Mouse (Mus musculus): ENCODE data around the gene Kdsr. TPM values are rescaled to one million over a fixed set of nuclear protein-coding genes. Genes with fewer than 3 reads are reported as not detected.
A peak's percentile ranks its signal among the peaks of the same experiment; 100 is the strongest.

The Kdsr gene
- polyA plus RNA-seq, 1 experiment from 2014 or later = 17.5 TPM

GRCm38 (mm10) chr1:106717071-106717601 is 42.4 kb downstream of the Kdsr start:
- Histone ChIP-seq H3K4me2 (ENCODE audit: low read depth, low read length) (no peak overlapping the region), H3K27ac (ENCODE audit: low read length) (no peak overlapping the region), H3K4me3 (ENCODE audit: low read length) (no peak overlapping the region), H3K36me3 (ENCODE audit: control insufficient read depth, insufficient read depth, low read length) (no peaks in the 10 kb centered on the region), H3K27me3 (ENCODE audit: control insufficient read depth, insufficient read depth, low read depth, low read length) (no peaks in the 10 kb centered on the region), H3K4me1 (replicated peaks; ENCODE audit: control insufficient read depth, insufficient read depth, low read length) (peaks cover 5% of the 10 kb centered on the region), H3K9ac (ENCODE audit: low read length) (no peak overlapping the region), H3K9me3 (ENCODE audit: control insufficient read depth, low read length) (no peaks in the 10 kb centered on the region)
- no peak for ATAC-seq (ENCODE audit: low read depth)
- 27% methylated on average over 7 of the region's 7 CpGs for WGBS

- H3K4me3 ChIP-seq (ENCODE audit: low read length) = no peak overlapping the region
- H3K4me1 ChIP-seq (replicated peaks; ENCODE audit: control insufficient read depth, insufficient read depth, low read length) = peaks cover 11% of the 10 kb centered on the region
- no peaks in the 10 kb centered on the region for H3K9me3 ChIP-seq (ENCODE audit: control insufficient read depth, low read length)
- H3K27me3 ChIP-seq (ENCODE audit: control insufficient read depth, insufficient read depth, low read depth, low read length) = no peaks in the 10 kb centered on the region
- WGBS = 84% methylated on average over 3 of the region's 3 CpGs
- H3K27ac ChIP-seq (ENCODE audit: low read length) = no peak overlapping the region
- ATAC-seq (ENCODE audit: low read depth) = no peak
- no peak overlapping the region for H3K9ac ChIP-seq (ENCODE audit: low read length)
- no peak overlapping the region for H3K4me2 ChIP-seq (ENCODE audit: low read depth, low read length)
- H3K36me3 ChIP-seq (ENCODE audit: control insufficient read depth, insufficient read depth, low read length) = no peaks in the 10 kb centered on the region
Measured at GRCm38 (mm10) chr1:106716141-106716540, 43.4 kb downstream of the Kdsr start.

DNA sequence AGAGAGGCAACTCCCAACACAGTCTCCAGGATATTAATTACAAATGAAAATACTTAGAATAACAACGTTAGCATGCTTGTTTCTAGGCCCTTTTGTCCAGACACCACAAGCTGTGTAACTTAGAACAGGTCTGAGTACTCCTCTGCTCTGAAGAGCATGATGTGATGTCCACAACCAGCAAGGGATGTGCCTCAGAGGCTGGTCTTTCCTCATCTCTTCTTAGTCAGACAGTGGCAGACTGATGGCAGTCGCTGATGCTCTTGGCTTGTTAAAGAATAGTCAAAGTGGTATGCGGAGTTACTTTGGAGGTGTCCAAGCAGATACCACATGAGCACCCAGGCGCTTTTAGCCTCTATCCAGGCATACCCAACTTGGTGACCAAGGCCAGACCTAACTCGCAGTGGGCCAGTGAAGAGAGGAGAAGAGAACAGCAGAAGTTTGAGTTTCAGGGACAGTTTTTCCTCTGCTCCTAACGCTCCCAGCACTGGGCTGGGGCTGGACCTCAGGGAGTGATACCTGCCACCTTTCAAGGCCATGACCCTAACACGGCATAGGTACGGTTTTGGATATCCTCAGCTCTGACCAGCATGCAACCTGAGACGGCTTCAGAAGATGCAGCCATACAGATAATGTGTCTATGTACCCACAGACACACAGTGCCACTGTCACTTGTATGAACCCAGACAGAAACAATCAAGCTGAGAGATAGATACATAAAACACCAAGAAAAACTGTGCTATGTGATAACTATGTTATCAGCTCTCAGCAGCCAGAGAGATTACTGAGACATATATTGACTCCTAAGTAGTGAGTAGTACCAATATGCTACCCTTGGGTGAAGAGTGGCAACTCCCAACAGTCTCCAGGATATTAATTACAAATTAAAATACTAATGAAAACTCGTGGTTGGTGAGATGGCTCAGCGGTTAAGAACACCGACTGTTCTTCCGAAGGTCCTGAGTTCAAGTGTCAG is 44.1 kb downstream of the Kdsr start:
- peak overlapping the region; percentile 95; the same call in 1 of the 2 replicates for H3K27ac ChIP-seq (ENCODE audit: low read length)
- H3K9ac ChIP-seq (ENCODE audit: low read length) = no peak overlapping the region
- H3K4me3 ChIP-seq (ENCODE audit: low read length) = peak overlapping the region; percentile 85; the same call in 1 of the 2 replicates

GRCm38 (mm10) chr1:106714530-106714981 is 45.0 kb downstream of the Kdsr start:
- Histone ChIP-seq H3K27me3 (ENCODE audit: control insufficient read depth, insufficient read depth, low read depth, low read length) (no peaks in the 10 kb centered on the region), H3K4me3 (ENCODE audit: low read length) (peak overlapping the region; percentile 85), H3K9ac (ENCODE audit: low read length) (peak overlapping the region; percentile 94), H3K4me1 (replicated peaks; ENCODE audit: control insufficient read depth, insufficient read depth, low read length) (peaks cover 13% of the 10 kb centered on the region), H3K27ac (ENCODE audit: low read length) (peak overlapping the region; percentile 95), H3K4me2 (ENCODE audit: low read depth, low read length) (peak overlapping the region; percentile 95), H3K9me3 (ENCODE audit: control insufficient read depth, low read length) (no peaks in the 10 kb centered on the region), H3K36me3 (ENCODE audit: control insufficient read depth, insufficient read depth, low read length) (no peaks in the 10 kb centered on the region)
- no peak; the same call in 1 of the 2 replicates for ATAC-seq (ENCODE audit: low read depth)
- WGBS = 2% methylated on average over 20 of the region's 21 CpGs

More for the DNA sequence above, 44.1 kb downstream of the Kdsr start:
- 81% methylated on average over 13 of the region's 13 CpGs for WGBS
- H3K9me3 ChIP-seq (ENCODE audit: control insufficient read depth, low read length) = no peaks in the 10 kb centered on the region
- H3K4me1 ChIP-seq (replicated peaks; ENCODE audit: control insufficient read depth, insufficient read depth, low read length) = peaks cover 11% of the 10 kb centered on the region
- H3K27me3 ChIP-seq (ENCODE audit: control insufficient read depth, insufficient read depth, low read depth, low read length) = no peaks in the 10 kb centered on the region
- no peaks in the 10 kb centered on the region for H3K36me3 ChIP-seq (ENCODE audit: control insufficient read depth, insufficient read depth, low read length)
- peak overlapping the region; percentile 95; the same call in 1 of the 2 replicates for H3K4me2 ChIP-seq (ENCODE audit: low read depth, low read length)
- no peak for ATAC-seq (ENCODE audit: low read depth)

- H3K4me1 ChIP-seq (replicated peaks; ENCODE audit: control insufficient read depth, insufficient read depth, low read length) = peaks cover 18% of the 10 kb centered on the region
- under 1% methylated on average over 74 of the region's 95 CpGs for WGBS
- peak within 1 kb of the TSS; percentile 95 for H3K27ac ChIP-seq (ENCODE audit: low read length)
- H3K36me3 ChIP-seq (ENCODE audit: control insufficient read depth, insufficient read depth, low read length) = no peaks in the 10 kb centered on the region
- no peaks in the 10 kb centered on the region for H3K27me3 ChIP-seq (ENCODE audit: control insufficient read depth, insufficient read depth, low read depth, low read length)
- H3K9me3 ChIP-seq (ENCODE audit: control insufficient read depth, low read length) = no peaks in the 10 kb centered on the region
- peak within 1 kb of the TSS; percentile 85 for H3K4me3 ChIP-seq (ENCODE audit: low read length)
- H3K4me2 ChIP-seq (ENCODE audit: low read depth, low read length) = peak within 1 kb of the TSS; percentile 95
- ATAC-seq (ENCODE audit: low read depth) = peak; percentile 90
- peak within 1 kb of the TSS; percentile 94 for H3K9ac ChIP-seq (ENCODE audit: low read length)
Measured at GRCm38 (mm10) chr1:106713621-106714529, 45.7 kb downstream of the Kdsr start, which contains the start of gene Bcl2. Gene Bcl2, minus strand, starts transcription at chr1:106714274.

DNA sequence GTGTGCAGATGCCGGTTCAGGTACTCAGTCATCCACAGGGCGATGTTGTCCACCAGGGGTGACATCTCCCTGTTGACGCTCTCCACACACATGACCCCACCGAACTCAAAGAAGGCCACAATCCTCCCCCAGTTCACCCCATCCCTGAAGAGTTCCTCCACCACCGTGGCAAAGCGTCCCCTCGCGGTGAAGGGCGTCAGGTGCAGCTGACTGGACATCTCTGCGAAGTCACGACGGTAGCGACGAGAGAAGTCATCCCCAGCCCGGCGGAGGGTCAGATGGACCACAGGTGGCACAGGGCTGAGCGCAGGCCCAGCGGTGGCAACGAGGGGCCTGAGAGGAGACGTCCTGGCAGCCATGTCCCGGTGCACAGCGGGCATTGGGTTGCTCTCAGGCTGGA is 47.2 kb downstream of the Kdsr start:
- Histone ChIP-seq H3K27me3 (ENCODE audit: control insufficient read depth, insufficient read depth, low read depth, low read length) (no peaks in the 10 kb centered on the region), H3K4me3 (ENCODE audit: low read length) (peak overlapping the region; percentile 85), H3K27ac (ENCODE audit: low read length) (peak overlapping the region; percentile 43; the same call in 1 of the 2 replicates), H3K9me3 (ENCODE audit: control insufficient read depth, low read length) (no peaks in the 10 kb centered on the region), H3K36me3 (ENCODE audit: control insufficient read depth, insufficient read depth, low read length) (no peaks in the 10 kb centered on the region), H3K4me1 (replicated peaks; ENCODE audit: control insufficient read depth, insufficient read depth, low read length) (peaks cover 21% of the 10 kb centered on the region), H3K4me2 (ENCODE audit: low read depth, low read length) (peak overlapping the region; percentile 95), H3K9ac (ENCODE audit: low read length) (peak overlapping the region; percentile 68)
- no peak for ATAC-seq (ENCODE audit: low read depth)
- WGBS = 8% methylated on average over 22 of the region's 22 CpGs

DNA sequence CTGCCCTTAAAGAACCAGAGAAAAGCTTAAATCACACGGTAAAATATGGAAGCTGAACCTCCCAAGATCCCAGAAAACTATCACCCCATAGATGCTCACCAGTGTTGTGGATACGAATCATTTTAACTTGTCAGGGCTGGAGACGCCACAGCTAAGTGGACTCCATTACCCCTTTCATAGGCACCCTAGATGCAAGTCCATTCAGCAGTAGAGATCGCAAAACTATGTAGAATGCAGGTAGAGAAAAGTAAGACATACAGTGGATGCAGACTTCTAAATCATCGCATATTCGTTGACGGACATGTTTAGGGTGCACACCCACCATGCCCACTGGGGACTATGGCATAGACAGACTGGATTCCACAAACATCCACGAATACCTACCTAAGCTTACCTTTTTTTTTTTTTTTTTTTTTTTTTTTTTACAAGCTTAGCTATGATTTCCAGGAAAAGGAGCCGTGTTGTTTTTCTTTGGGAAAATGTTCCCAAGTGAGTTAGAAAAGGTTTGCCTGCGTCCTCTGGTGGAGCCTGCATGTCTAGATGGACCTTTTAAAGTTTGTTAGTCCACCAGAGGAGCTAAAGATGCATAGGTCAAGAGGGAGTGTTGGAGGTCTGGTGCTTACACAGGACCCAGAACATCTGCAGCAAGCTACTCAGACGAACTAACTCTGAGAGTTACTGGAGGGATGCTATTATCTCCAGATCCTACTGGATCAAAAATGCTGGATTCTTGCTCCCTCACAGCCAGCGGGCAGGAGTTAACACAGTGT is 48.0 kb downstream of the Kdsr start:
- Histone ChIP-seq H3K27me3 (ENCODE audit: control insufficient read depth, insufficient read depth, low read depth, low read length) (no peaks in the 10 kb centered on the region), H3K9ac (ENCODE audit: low read length) (peak overlapping the region; percentile 68), H3K9me3 (ENCODE audit: control insufficient read depth, low read length) (no peaks in the 10 kb centered on the region), H3K36me3 (ENCODE audit: control insufficient read depth, insufficient read depth, low read length) (no peaks in the 10 kb centered on the region), H3K4me3 (ENCODE audit: low read length) (peak overlapping the region; percentile 85), H3K4me2 (ENCODE audit: low read depth, low read length) (peak overlapping the region; percentile 95), H3K4me1 (replicated peaks; ENCODE audit: control insufficient read depth, insufficient read depth, low read length) (peaks cover 24% of the 10 kb centered on the region), H3K27ac (ENCODE audit: low read length) (no peak overlapping the region)
- WGBS = 54% methylated on average over 12 of the region's 12 CpGs
- no peak for ATAC-seq (ENCODE audit: low read depth)

- WGBS = 61% methylated on average over 7 of the region's 7 CpGs
Measured at GRCm38 (mm10) chr1:106710202-106710601, 49.3 kb downstream of the Kdsr start.

More at GRCm38 (mm10) chr1:106710202-106710601, 49.3 kb downstream of the Kdsr start:
- Histone ChIP-seq H3K4me1 (replicated peaks; ENCODE audit: control insufficient read depth, insufficient read depth, low read length) (peaks cover 24% of the 10 kb centered on the region), H3K36me3 (ENCODE audit: control insufficient read depth, insufficient read depth, low read length) (no peaks in the 10 kb centered on the region), H3K9me3 (ENCODE audit: control insufficient read depth, low read length) (no peaks in the 10 kb centered on the region), H3K9ac (ENCODE audit: low read length) (no peak overlapping the region), H3K4me3 (ENCODE audit: low read length) (no peak overlapping the region), H3K27me3 (ENCODE audit: control insufficient read depth, insufficient read depth, low read depth, low read length) (no peaks in the 10 kb centered on the region), H3K4me2 (ENCODE audit: low read depth, low read length) (no peak overlapping the region), H3K27ac (ENCODE audit: low read length) (no peak overlapping the region)
- no peak for ATAC-seq (ENCODE audit: low read depth)

Data from lung, embryonic 16.5 days (tissue).